Mouse (Mus musculus) stomach, embryonic 15.5 days (tissue): ENCODE measurements at regions not wholly inside any gene's neighbourhood (a gene's known extent, or its start where the extent isn't known, plus 50 kb on each side); places are given as distances from the start of the nearest gene placed in this dataset. TPM values are rescaled to one million over a fixed set of nuclear protein-coding genes. Genes with fewer than 3 reads are reported as not detected.

Experiments used
- ATAC-seq: fragments of 200-750 bp; cut with Nextera tagmentation; 2 replicates; pipeline ENCODE4 v1.8.0; 2017; ENCODE audit warnings: low read depth, moderate number of reproducible peaks, moderate TSS enrichment; ENCODE audit not compliant: insufficient read depth, low FRiP score
- H3K27ac ChIP-seq: fragments of 300-500 bp; sonication (generic); 2 replicates; pipeline ENCODE4 v1.5.1; 2015; ENCODE audit warnings: mild to moderate bottlenecking, inconsistent platforms
- H3K27me3 ChIP-seq: fragments of 300-500 bp; sonication (generic); replicated peaks from 2 replicates; pipeline ENCODE4 v1.6.1; 2015; ENCODE audit warnings: inconsistent platforms
- H3K36me3 ChIP-seq: fragments of 300-500 bp; sonication (generic); 2 replicates; pipeline ENCODE4 v1.6.1; 2015; ENCODE audit warnings: inconsistent platforms
- H3K4me1 ChIP-seq: fragments of 300-500 bp; sonication (generic); 2 replicates; pipeline ENCODE4 v1.6.1; 2015; ENCODE audit warnings: inconsistent platforms
- H3K4me2 ChIP-seq: fragments of 300-500 bp; sonication (generic); 2 replicates; pipeline ENCODE4 v1.6.1; 2015; ENCODE audit warnings: mild to moderate bottlenecking, inconsistent platforms
- H3K4me3 ChIP-seq: fragments of 300-500 bp; sonication (generic); replicated peaks from 2 replicates; pipeline ENCODE4 v1.5.1; 2015; ENCODE audit warnings: inconsistent platforms
- H3K9ac ChIP-seq: fragments of 300-500 bp; sonication (generic); 2 replicates; pipeline ENCODE4 v1.6.1; 2015; ENCODE audit warnings: inconsistent platforms
- H3K9me3 ChIP-seq: fragments of 300-500 bp; sonication (generic); 2 replicates; pipeline ENCODE4 v1.6.1; 2016; ENCODE audit warnings: inconsistent platforms
- WGBS: fragments of 180-500 bp; shearing (Covaris S2); methylation state at CpG from one replicate; pipeline ENCODE4 v1.1.7; 2015; 5-methylcytosine and 5-hydroxymethylcytosine counted together
- microRNA-seq: library from miRNA; unstranded; fragments of <30 nt; microRNA quantifications from one replicate; pipeline ENCODE4, GENCODE M21; 2016

- WGBS, result 80% methylated on average over 3 of the region's 3 CpGs
- Histone ChIP-seq H3K9ac (no peak overlapping the region), H3K4me3 (no peak overlapping the region), H3K27me3 (no peaks in the 10 kb centered on the region), H3K36me3 (no peaks in the 10 kb centered on the region), H3K9me3 (no peaks in the 10 kb centered on the region), H3K4me2 (no peak overlapping the region), H3K27ac (no peak overlapping the region), H3K4me1 (no peaks in the 10 kb centered on the region)
- ATAC-seq, result no peak
These were observed 56.1 kb upstream of the Arpp21 start for GRCm38 (mm10) chr9:112291875-112292274.

Small RNA genes lying in the stretch of these regions (microRNA-seq; reads per million reads assigned to microRNA genes)
- not detected for gene Gm27847
